Mouse (Mus musculus) hindbrain, postnatal 0 days (tissue): ENCODE data around the gene Uqcrc2. TPM values are rescaled to one million over a fixed set of nuclear protein-coding genes. Genes with fewer than 3 reads are reported as not detected.
A peak's percentile ranks its signal among the peaks of the same experiment; 100 is the strongest.

Experiments used
- ATAC-seq: fragments of 200-750 bp; cut with Nextera tagmentation; 2 replicates; pipeline ENCODE4 v1.8.0; 2017; ENCODE audit warnings: mild to moderate bottlenecking, moderate TSS enrichment, moderate library complexity
- DNase-seq: peaks from one replicate; pipeline ENCODE4 v3.0.0-alpha.2; 2015; ENCODE audit warnings: low spot score
- H3K27ac ChIP-seq: fragments of 300-500 bp; sonication (generic); 2 replicates; pipeline ENCODE4 v1.5.1; 2014; ENCODE audit warnings: mild to moderate bottlenecking
- H3K27me3 ChIP-seq: fragments of 300-500 bp; sonication (generic); 2 replicates; pipeline ENCODE4 v1.6.1; 2014; ENCODE audit warnings: low read length, mixed read lengths; ENCODE audit not compliant: insufficient read depth
- H3K36me3 ChIP-seq: fragments of 300-500 bp; sonication (generic); 2 replicates; pipeline ENCODE4 v1.6.1; 2014; ENCODE audit warnings: low read length, mixed read lengths; ENCODE audit not compliant: insufficient read depth
- H3K4me1 ChIP-seq: fragments of 300-500 bp; sonication (generic); 2 replicates; pipeline ENCODE4 v1.6.1; 2014; ENCODE audit warnings: antibody characterized with exemption, low read length, mixed read lengths; ENCODE audit not compliant: insufficient read depth
- H3K4me2 ChIP-seq: fragments of 300-500 bp; sonication (generic); 2 replicates; pipeline ENCODE4 v1.6.1; 2014; ENCODE audit warnings: low read depth, mild to moderate bottlenecking, low read length, moderate library complexity, mixed read lengths
- H3K4me3 ChIP-seq: fragments of 300-500 bp; sonication (generic); 2 replicates; pipeline ENCODE4 v1.5.1; 2014; ENCODE audit warnings: low read length
- H3K9ac ChIP-seq: fragments of 300-500 bp; sonication (generic); replicated peaks from 2 replicates; pipeline ENCODE4 v1.6.1; 2014; ENCODE audit warnings: mild to moderate bottlenecking, low read length, moderate library complexity, mixed read lengths
- H3K9me3 ChIP-seq: fragments of 300-500 bp; sonication (generic); 2 replicates; pipeline ENCODE4 v1.6.1; 2016; ENCODE audit warnings: low read length, mixed read lengths
- CTCF ChIP-seq: IDR thresholded peaks from 2 replicates; pipeline ENCODE4 v1.5.1; 2016; ENCODE audit warnings: antibody characterized with exemption, control low read depth, low read depth
- WGBS: fragments of 180-500 bp; shearing (Covaris S2); extraction: QIAGEN DNeasy Blood & Tissue Kit; methylation state at CpG from one replicate; pipeline ENCODE4 v1.1.7; 2014; 5-methylcytosine and 5-hydroxymethylcytosine counted together
- polyA plus RNA-seq: library from polyadenylated mRNA; unstranded; fragments of >200 nt; fragmentation: Nextera tagmentation; extraction: Ambion mirVana; gene quantifications from 2 replicates; pipeline ENCODE4 v1.2.1, GENCODE M21; 2015
- total RNA-seq: library from RNA; depleted of rRNA; stranded (reverse); fragments of >200 nt; gene quantifications from 2 replicates; pipeline ENCODE4 v1.2.3, GENCODE M21; 2014; rRNA removed

The Uqcrc2 gene
- total RNA-seq (151 and 165 TPM in 2 replicates), polyA plus RNA-seq (244 and 258 TPM in 2 replicates)

DNA sequence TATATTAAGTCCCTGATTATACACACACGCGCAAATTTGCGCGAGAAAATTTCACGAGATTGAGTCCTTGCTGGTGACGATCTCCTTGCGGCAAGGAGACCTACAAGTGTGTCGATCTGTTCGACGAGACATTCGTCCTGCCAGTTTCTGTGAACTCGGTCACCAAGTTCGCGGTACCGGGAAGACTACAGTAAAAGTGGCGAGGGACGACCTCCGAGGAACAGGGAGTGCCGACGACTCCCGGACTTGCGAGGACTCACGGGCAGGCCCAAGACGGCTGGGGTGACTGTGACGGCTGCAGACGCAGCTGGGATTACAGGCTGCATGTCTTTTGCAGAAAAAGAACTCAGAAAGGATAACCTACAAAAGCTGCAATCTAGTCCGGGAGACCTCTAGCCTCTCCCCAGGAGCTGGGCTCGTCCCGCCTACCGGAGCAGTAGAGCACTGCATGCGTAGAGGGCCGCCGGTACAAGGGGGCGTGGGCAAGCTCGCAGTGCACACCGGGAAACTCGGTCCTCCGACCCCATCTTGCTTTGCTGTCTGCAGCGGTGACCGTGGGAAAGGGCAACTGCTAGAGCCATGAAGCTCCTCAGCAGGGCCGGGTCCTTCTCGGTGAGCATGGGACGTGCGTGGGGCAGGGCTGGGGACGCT, at the start of gene Uqcrc2:
Gene Uqcrc2 (plus strand): TSS at position 466 of the 651 bp plus-strand sequence.
- Histone ChIP-seq H3K4me2 (peak within 1 kb of the TSS; percentile 79), H3K9me3 (no peaks in the 10 kb centered on the region), H3K27me3 (no peaks in the 10 kb centered on the region), H3K9ac (peak within 1 kb of the TSS; percentile 73), H3K4me1 (0 out of 2 replicates have a peak, but pooled peaks cover 5% of the 10 kb centered on the region), H3K36me3 (peaks cover 14% of the 10 kb centered on the region), H3K4me3 (peak within 1 kb of the TSS; percentile 72), H3K27ac (peak within 1 kb of the TSS; percentile 91)
- peak; percentile 82 for TF ChIP-seq CTCF
- WGBS = under 1% methylated on average over 45 of the region's 45 CpGs
- DNase-seq = peak; percentile 94
- peak; percentile 99 for ATAC-seq

DNA sequence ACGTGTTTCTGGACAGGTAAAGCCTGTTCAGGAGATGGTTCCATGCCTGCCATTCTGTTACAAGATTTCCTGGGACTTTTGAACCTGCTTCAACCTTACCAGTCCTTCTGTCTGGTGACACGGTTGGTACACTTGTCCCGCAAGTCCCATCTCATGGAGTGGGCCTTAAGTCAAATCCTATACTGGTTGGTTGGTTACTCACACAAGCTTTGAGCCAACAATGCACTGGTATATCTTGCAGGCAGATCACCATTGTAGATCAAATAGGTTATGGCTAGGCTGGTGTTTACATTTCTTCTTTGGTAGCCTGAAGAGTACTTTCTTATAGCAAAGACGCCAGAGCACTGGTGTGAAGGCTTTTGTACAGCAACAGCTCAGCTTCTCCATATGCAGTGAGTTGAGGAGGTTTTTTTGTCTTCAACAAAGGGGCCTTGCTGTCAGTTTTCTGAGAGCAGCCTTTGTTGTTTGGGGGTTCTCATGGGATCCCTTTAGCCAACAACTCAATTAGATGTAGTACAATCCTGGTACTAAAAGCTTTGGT, 37.7 kb upstream of the Uqcrc2 start:
- Histone ChIP-seq H3K4me2 (peak overlapping the region; percentile 65), H3K27me3 (no peaks in the 10 kb centered on the region), H3K4me3 (peak overlapping the region; percentile 37), H3K27ac (peak overlapping the region; percentile 75), H3K9ac (peak overlapping the region; percentile 61), H3K9me3 (no peaks in the 10 kb centered on the region), H3K4me1 (no peaks in the 10 kb centered on the region), H3K36me3 (no peaks in the 10 kb centered on the region)
- peak; percentile 61 for ATAC-seq
- no peak for DNase-seq
- 84% methylated on average over 4 of the region's 4 CpGs for WGBS
- no peak for TF ChIP-seq CTCF

DNA sequence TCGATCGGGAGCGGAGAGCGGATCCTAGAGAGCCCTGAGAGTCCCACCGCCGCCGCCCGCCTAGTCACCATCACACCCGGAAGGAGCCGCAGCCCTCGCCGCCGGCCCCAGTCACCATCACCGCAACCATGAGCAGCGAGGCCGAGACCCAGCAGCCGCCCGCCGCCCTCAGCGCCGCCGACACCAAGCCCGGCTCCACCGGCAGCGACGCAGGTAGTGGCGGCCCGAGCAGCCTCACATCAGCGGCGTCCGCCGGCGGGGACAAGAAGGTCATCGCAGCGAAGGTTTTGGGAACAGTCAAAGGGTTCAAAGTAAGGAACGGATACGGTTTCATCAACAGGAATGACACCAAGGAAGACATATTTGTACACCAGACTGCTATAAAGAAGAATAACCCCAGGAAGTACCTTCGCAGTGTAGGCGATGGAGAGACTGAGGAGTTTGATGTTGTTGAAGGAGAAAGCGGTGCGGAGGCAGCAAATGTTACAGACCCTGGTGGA, 37.2 kb upstream of the Uqcrc2 start:
- H3K4me1 ChIP-seq = no peaks in the 10 kb centered on the region
- H3K4me3 ChIP-seq = peak overlapping the region; percentile 37
- H3K27ac ChIP-seq = peak overlapping the region; percentile 75
- H3K4me2 ChIP-seq = peak overlapping the region; percentile 65
- H3K9ac ChIP-seq = peak overlapping the region; percentile 61
- peak; percentile 80 for ATAC-seq
- no peak for TF ChIP-seq CTCF
- H3K36me3 ChIP-seq = no peaks in the 10 kb centered on the region
- peak; percentile 41 for DNase-seq
- H3K27me3 ChIP-seq = no peaks in the 10 kb centered on the region
- H3K9me3 ChIP-seq = no peaks in the 10 kb centered on the region
- 5% methylated on average over 41 of the region's 41 CpGs for WGBS

DNA sequence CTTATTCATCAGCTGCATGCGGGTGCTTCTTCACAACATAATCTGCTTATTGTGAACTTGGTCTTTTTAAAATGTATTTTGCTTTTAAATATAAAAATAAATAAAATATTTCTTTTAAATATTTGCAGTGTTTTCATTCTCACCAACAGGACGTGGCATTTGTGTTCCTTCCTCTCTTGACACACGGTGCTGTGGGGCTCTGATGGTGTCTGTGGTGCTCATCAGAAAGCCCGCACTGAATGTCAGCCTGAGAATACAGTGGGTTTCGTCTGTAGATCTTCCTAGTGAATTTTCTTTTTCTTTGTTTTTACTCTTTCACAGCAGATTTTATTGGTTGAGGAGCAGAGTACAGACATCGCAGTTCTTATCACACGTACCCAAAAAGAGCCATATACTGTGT, 36.6 kb upstream of the Uqcrc2 start:
- Histone ChIP-seq H3K27me3 (no peaks in the 10 kb centered on the region), H3K27ac (no peak overlapping the region), H3K36me3 (no peaks in the 10 kb centered on the region), H3K4me1 (no peaks in the 10 kb centered on the region), H3K4me2 (peak overlapping the region; percentile 65), H3K9ac (peak overlapping the region; percentile 61; the same call in 1 of the 2 replicates), H3K9me3 (no peaks in the 10 kb centered on the region), H3K4me3 (peak overlapping the region; percentile 37; the same call in 1 of the 2 replicates)
- no peak for DNase-seq
- no peak for ATAC-seq
- no peak for TF ChIP-seq CTCF
- WGBS = 80% methylated on average over 7 of the region's 7 CpGs

DNA sequence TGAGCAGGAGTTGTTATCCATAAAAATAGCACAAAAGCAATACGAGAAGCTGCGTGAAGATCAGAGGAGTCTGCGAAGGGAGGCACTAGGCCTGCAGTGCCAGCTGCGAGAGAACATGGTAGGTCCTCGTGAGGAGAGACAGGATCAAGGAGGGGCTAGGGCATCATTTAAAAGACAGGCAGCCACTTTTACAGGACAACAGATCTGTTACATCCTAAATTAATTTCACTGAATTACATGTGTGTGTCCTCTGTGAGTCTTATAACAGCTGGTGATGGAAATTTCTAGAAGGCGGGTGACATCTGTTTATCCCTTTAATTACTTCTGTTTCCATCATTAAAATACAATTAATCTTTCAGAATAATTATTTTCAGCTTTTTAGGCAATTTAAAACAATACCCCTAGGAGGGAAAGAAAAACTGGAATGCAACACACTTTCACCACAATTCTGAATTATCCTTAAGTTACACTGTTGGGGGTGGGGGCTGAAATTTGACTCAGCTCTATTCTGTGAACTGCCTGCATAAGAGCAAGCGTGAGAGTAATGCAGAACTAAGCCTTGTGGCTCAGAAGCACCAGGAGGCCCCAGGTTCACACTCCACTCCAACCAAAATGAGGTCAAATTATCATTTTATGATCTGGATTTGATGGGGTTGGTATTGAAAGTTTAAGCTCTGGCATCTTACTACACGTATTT, 14.8 kb upstream of the Uqcrc2 start:
- no peak for TF ChIP-seq CTCF
- WGBS = 69% methylated on average over 8 of the region's 8 CpGs
- ATAC-seq = no peak
- Histone ChIP-seq H3K27ac (no peak overlapping the region), H3K27me3 (no peaks in the 10 kb centered on the region; the same call in 1 of the 2 replicates), H3K9me3 (no peaks in the 10 kb centered on the region), H3K9ac (no peak overlapping the region), H3K4me2 (no peak overlapping the region), H3K36me3 (no peaks in the 10 kb centered on the region), H3K4me1 (no peaks in the 10 kb centered on the region), H3K4me3 (no peak overlapping the region)
- no peak for DNase-seq

DNA sequence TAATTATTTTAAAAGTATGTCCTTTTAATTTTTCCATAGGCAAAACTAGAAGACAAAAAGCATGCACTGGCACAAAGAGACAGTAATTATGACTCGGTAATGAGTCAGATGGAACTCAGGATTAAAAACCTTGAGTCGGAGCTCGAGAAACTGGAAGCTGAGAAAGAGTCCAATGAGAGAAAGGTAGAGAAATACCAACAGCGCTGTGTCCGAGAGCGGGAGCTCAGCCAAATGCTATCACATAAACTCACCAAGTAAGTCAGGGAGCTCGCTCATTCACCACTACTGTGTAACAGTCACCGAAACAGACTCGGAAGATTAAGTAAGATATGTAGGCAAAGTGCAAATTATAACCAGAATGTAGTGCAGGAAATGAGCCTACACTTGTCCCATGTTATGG, 14.1 kb upstream of the Uqcrc2 start:
- 86% methylated on average over 9 of the region's 9 CpGs for WGBS
- ATAC-seq = no peak
- Histone ChIP-seq H3K4me1 (no peaks in the 10 kb centered on the region), H3K4me2 (no peak overlapping the region), H3K27me3 (no peaks in the 10 kb centered on the region; the same call in 1 of the 2 replicates), H3K4me3 (no peak overlapping the region), H3K9me3 (no peaks in the 10 kb centered on the region), H3K9ac (no peak overlapping the region), H3K36me3 (no peaks in the 10 kb centered on the region), H3K27ac (no peak overlapping the region)
- TF ChIP-seq CTCF = no peak
- DNase-seq = no peak
